Mouse (Mus musculus) kidney, adult 2 months (tissue): ENCODE data around the gene Gm10382.
A peak's percentile ranks its signal among the peaks of the same experiment; 100 is the strongest.

ENCODE experiments used
- CTCF ChIP-seq: fragments of 200-500 bp; conservative IDR thresholded peaks from 2 replicates; pipeline ENCODE4 v1.5.1; 2011; ENCODE audit warnings: low read depth, mild to moderate bottlenecking, control low read depth, low read length, moderate library complexity, mixed read lengths; ENCODE audit not compliant: insufficient read depth, insufficient read length
- POLR2A ChIP-seq: fragments of 200-500 bp; IDR thresholded peaks from one replicate; pipeline ENCODE4 v1.6.1; 2011; ENCODE audit warnings: low read depth, low read length, control low read depth

GRCm38 (mm10) chr5:125370950-125371693 is 18.0 kb upstream of the Gm10382 start:
- TF ChIP-seq CTCF (0 out of 2 replicates have a peak, but pooled peaks have one; percentile 8), POLR2A (no peak)
